Mouse (Mus musculus): Measurements from ENCODE around the gene Prss57.

DNA sequence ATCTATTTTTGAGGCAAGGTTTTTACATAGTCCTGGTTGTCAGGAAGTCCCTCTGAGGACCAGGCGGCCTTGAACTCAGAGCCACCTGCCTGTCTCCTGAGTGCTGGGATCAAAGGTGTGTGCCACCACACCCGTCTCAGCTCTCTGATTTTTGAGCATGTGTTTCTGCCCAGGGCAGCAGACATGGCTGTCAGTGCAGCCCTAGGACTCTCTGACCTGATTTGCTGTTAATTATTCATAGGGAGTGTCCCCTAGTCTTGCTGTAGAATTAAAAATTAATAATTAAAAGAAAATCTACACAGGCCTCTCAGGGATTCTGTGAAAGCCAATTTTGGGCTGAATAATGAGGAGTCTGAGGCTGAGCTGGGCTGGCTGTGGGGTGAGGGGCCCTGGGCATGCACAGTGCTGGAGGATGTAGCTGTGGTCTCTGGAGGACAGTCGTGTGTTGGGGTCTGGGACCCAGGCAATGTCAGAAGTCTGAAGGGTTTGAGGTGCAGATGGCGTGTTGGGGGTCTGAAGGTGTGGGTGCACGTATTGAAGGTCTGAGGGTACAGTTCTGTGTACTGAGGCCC lies 23.6 kb upstream of the Prss57 start:
- TF ChIP-seq CTCF (conservative IDR thresholded peaks at IDR 0.05; ENCODE audit: low read length) (no peak), POU5F1 (IDR thresholded peaks at IDR 0.05; ENCODE audit: borderline replicate concordance, low read length) (no peak)
